Mouse (Mus musculus) midbrain, embryonic 14.5 days (tissue): ENCODE measurements around the gene Csrnp3. TPM values are rescaled to one million over a fixed set of nuclear protein-coding genes. Genes with fewer than 3 reads are reported as not detected.

Source experiments
- ATAC-seq: fragments of 200-750 bp; cut with Nextera tagmentation; 2 replicates; pipeline ENCODE4 v1.8.0; 2017; ENCODE audit warnings: moderate number of reproducible peaks, moderate library complexity; ENCODE audit not compliant: low FRiP score, low TSS enrichment
- DNase-seq: peaks from one replicate; pipeline ENCODE4 v3.0.0-alpha.2; 2015
- H3K27ac ChIP-seq: fragments of 300-500 bp; sonication (generic); replicated peaks from 2 replicates; pipeline ENCODE4 v1.5.1; 2014; ENCODE audit warnings: mild to moderate bottlenecking, low read depth, low read length, moderate library complexity
- H3K27me3 ChIP-seq: fragments of 300-500 bp; sonication (generic); 2 replicates; pipeline ENCODE4 v1.6.1; 2014; ENCODE audit warnings: low read length, control low read depth, mixed read lengths; ENCODE audit not compliant: control insufficient read depth, insufficient read depth
- H3K36me3 ChIP-seq: fragments of 300-500 bp; sonication (generic); 2 replicates; pipeline ENCODE4 v1.6.1; 2014; ENCODE audit warnings: low read length, control low read depth; ENCODE audit not compliant: control insufficient read depth, insufficient read depth
- H3K4me1 ChIP-seq: fragments of 300-500 bp; sonication (generic); 2 replicates; pipeline ENCODE4 v1.6.1; 2014; ENCODE audit warnings: mild to moderate bottlenecking, antibody characterized with exemption, low read length, control low read depth; ENCODE audit not compliant: control insufficient read depth, insufficient read depth
- H3K4me2 ChIP-seq: fragments of 300-500 bp; sonication (generic); 2 replicates; pipeline ENCODE4 v1.6.1; 2014; ENCODE audit warnings: mild to moderate bottlenecking, low read length, moderate library complexity
- H3K4me3 ChIP-seq: fragments of 300-500 bp; sonication (generic); replicated peaks from 2 replicates; pipeline ENCODE4 v1.5.1; 2014; ENCODE audit warnings: low read depth, low read length
- H3K9ac ChIP-seq: fragments of 300-500 bp; sonication (generic); replicated peaks from 2 replicates; pipeline ENCODE4 v1.6.1; 2014; ENCODE audit warnings: mild to moderate bottlenecking, low read length, moderate library complexity
- H3K9me3 ChIP-seq: fragments of 300-500 bp; sonication (generic); 2 replicates; pipeline ENCODE4 v1.6.1; 2016; ENCODE audit warnings: low read length, control low read depth, mixed read lengths; ENCODE audit not compliant: control insufficient read depth
- WGBS: fragments of 180-500 bp; shearing (Covaris S2); extraction: QIAGEN DNeasy Blood & Tissue Kit; methylation state at CpG from one replicate; pipeline ENCODE4 v1.1.7; 2014; 5-methylcytosine and 5-hydroxymethylcytosine counted together
- polyA plus RNA-seq: library from polyadenylated mRNA; unstranded; fragments of >200 nt; fragmentation: Nextera tagmentation; extraction: Ambion mirVana; gene quantifications from 2 replicates; pipeline ENCODE4 v1.2.1, GENCODE M21; 2014

The Csrnp3 gene
- polyA plus RNA-seq, 1 experiment from 2014 or later: 81.0 TPM

- no peak for DNase-seq
- ATAC-seq: no peak
- H3K9ac ChIP-seq: no peak overlapping the region
- H3K27me3 ChIP-seq: no peaks in the 10 kb centered on the region
- H3K9me3 ChIP-seq: no peaks in the 10 kb centered on the region
- H3K4me2 ChIP-seq: no peak overlapping the region
- no peak overlapping the region for H3K4me3 ChIP-seq
- no peaks in the 10 kb centered on the region for H3K36me3 ChIP-seq
- no peak overlapping the region for H3K27ac ChIP-seq
- peaks cover 7% of the 10 kb centered on the region for H3K4me1 ChIP-seq
- 85% methylated on average over 8 of the region's 8 CpGs for WGBS
Observed at GRCm38 (mm10) chr2:65926935-65927708, 81.6 kb downstream of the Csrnp3 start.

DNA sequence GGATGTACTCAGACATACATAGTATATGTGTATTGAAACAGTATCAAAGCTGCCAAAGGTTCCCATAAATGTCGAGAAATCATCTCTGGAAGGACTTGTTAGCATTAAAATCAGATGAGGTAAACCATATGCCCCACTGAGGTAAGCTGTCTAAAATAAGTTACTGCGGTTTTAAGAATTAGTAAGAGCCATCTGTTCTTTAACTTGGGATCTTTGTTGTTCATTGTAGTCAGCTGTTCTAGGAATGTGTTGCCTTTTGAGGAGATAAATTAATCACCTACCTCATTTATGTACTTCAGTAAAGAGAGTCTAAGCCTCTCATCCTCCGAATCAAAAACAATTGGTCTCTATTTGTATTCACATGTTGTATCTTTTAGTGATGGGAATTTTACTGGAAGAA is 83.7 kb downstream of the Csrnp3 start:
- no peak for ATAC-seq
- Histone ChIP-seq H3K9ac (no peak overlapping the region), H3K4me1 (peaks cover 10% of the 10 kb centered on the region), H3K4me3 (no peak overlapping the region), H3K4me2 (peak overlapping the region; percentile 49), H3K27ac (peak overlapping the region; percentile 86), H3K36me3 (no peaks in the 10 kb centered on the region), H3K9me3 (no peaks in the 10 kb centered on the region), H3K27me3 (no peaks in the 10 kb centered on the region)
- 29% methylated on average over 3 of the region's 3 CpGs for WGBS
- DNase-seq: peak; percentile 28

- H3K27ac ChIP-seq: peak overlapping the region; percentile 86
- H3K9ac ChIP-seq: peak overlapping the region; percentile 54
- peaks cover 13% of the 10 kb centered on the region for H3K4me1 ChIP-seq
- H3K4me2 ChIP-seq: peak overlapping the region; percentile 49
- no peaks in the 10 kb centered on the region for H3K27me3 ChIP-seq
- 18% methylated on average over 11 of the region's 11 CpGs for WGBS
- DNase-seq (peak; percentile 87), ATAC-seq (peak; percentile 87)
- peak overlapping the region; percentile 41 for H3K4me3 ChIP-seq
- no peaks in the 10 kb centered on the region for H3K36me3 ChIP-seq
- no peaks in the 10 kb centered on the region for H3K9me3 ChIP-seq
Observed at GRCm38 (mm10) chr2:65929927-65930326, 84.4 kb downstream of the Csrnp3 start.

- ATAC-seq (no peak), DNase-seq (peak; percentile 58)
- H3K4me3 ChIP-seq: peak overlapping the region; percentile 53
- H3K4me1 ChIP-seq: peaks cover 20% of the 10 kb centered on the region
- H3K9ac ChIP-seq: peak overlapping the region; percentile 73
- H3K27me3 ChIP-seq: no peaks in the 10 kb centered on the region
- peak overlapping the region; percentile 92 for H3K27ac ChIP-seq
- no peaks in the 10 kb centered on the region for H3K36me3 ChIP-seq
- peak overlapping the region; percentile 72 for H3K4me2 ChIP-seq
- 33% methylated on average over 7 of the region's 7 CpGs for WGBS
- no peaks in the 10 kb centered on the region for H3K9me3 ChIP-seq
Observed at GRCm38 (mm10) chr2:65931313-65931712, 85.7 kb downstream of the Csrnp3 start.

- Histone ChIP-seq H3K9me3 (no peaks in the 10 kb centered on the region), H3K4me3 (peak overlapping the region; percentile 53), H3K36me3 (no peaks in the 10 kb centered on the region), H3K4me1 (peaks cover 24% of the 10 kb centered on the region), H3K4me2 (peak overlapping the region; percentile 72), H3K27me3 (no peaks in the 10 kb centered on the region), H3K27ac (peak overlapping the region; percentile 92), H3K9ac (peak overlapping the region; percentile 73)
- WGBS: under 1% methylated on average over 11 of the region's 11 CpGs
- peak; percentile 90 for DNase-seq
- peak; percentile 92 for ATAC-seq
Observed at GRCm38 (mm10) chr2:65931841-65932311, 86.3 kb downstream of the Csrnp3 start.

DNA sequence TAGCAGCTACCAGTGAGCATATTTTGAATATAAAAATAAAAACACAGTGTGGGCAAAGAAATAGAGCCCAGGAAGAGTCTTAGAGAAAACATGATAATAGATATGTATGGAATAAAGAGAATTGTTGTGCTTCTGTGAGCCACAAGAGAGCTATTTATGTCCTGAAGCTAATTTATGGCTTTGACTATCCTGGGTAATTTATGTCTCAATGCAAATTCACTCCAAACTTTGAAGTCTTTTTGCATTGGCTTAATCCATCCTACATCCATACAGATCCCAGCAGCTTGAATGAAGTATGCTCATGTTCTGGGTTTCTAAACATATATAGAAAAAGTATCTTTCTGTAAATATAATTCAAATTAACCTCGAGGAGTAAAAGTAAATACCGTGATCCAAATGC is 88.5 kb downstream of the Csrnp3 start:
- no peaks in the 10 kb centered on the region for H3K27me3 ChIP-seq
- H3K36me3 ChIP-seq: no peaks in the 10 kb centered on the region
- H3K9me3 ChIP-seq: no peaks in the 10 kb centered on the region
- H3K27ac ChIP-seq: peak overlapping the region; percentile 67
- peaks cover 31% of the 10 kb centered on the region for H3K4me1 ChIP-seq
- 25% methylated on average over 2 of the region's 2 CpGs for WGBS
- ATAC-seq: no peak
- H3K4me3 ChIP-seq: peak overlapping the region; percentile 24
- peak; percentile 31 for DNase-seq
- H3K4me2 ChIP-seq: peak overlapping the region; percentile 52
- H3K9ac ChIP-seq: no peak overlapping the region; the same call in 1 of the 2 replicates

GRCm38 (mm10) chr2:65938900-65939299 is 93.3 kb downstream of the Csrnp3 start:
- Histone ChIP-seq H3K4me2 (no peak overlapping the region), H3K9me3 (no peaks in the 10 kb centered on the region), H3K36me3 (no peaks in the 10 kb centered on the region), H3K27me3 (no peaks in the 10 kb centered on the region), H3K27ac (no peak overlapping the region), H3K9ac (no peak overlapping the region), H3K4me1 (peaks cover 27% of the 10 kb centered on the region), H3K4me3 (no peak overlapping the region)
- WGBS: 17% methylated on average over 3 of the region's 3 CpGs
- DNase-seq: no peak
- ATAC-seq: no peak

- no peak overlapping the region; the same call in 1 of the 2 replicates for H3K27ac ChIP-seq
- H3K9ac ChIP-seq: no peak overlapping the region
- no peaks in the 10 kb centered on the region for H3K36me3 ChIP-seq
- peaks cover 20% of the 10 kb centered on the region for H3K4me1 ChIP-seq
- H3K4me2 ChIP-seq: no peak overlapping the region
- ATAC-seq (no peak), DNase-seq (no peak)
- H3K4me3 ChIP-seq: no peak overlapping the region
- no peaks in the 10 kb centered on the region for H3K9me3 ChIP-seq
- H3K27me3 ChIP-seq: no peaks in the 10 kb centered on the region
- WGBS: 83% methylated on average over 5 of the region's 5 CpGs
Observed at GRCm38 (mm10) chr2:65940351-65940750, 94.8 kb downstream of the Csrnp3 start.

GRCm38 (mm10) chr2:65942346-65942745 is 96.8 kb downstream of the Csrnp3 start:
- no peak for ATAC-seq
- H3K4me1 ChIP-seq: peaks cover 10% of the 10 kb centered on the region; the same call in 1 of the 2 replicates
- no peak for DNase-seq
- no peak overlapping the region for H3K9ac ChIP-seq
- no peaks in the 10 kb centered on the region for H3K9me3 ChIP-seq
- H3K27me3 ChIP-seq: no peaks in the 10 kb centered on the region
- H3K4me3 ChIP-seq: no peak overlapping the region
- H3K4me2 ChIP-seq: no peak overlapping the region
- H3K36me3 ChIP-seq: no peaks in the 10 kb centered on the region; the same call in 1 of the 2 replicates
- 79% methylated on average over 4 of the region's 4 CpGs for WGBS
- no peak overlapping the region for H3K27ac ChIP-seq
